Mouse (Mus musculus) subcutaneous adipose tissue, adult 2 months (tissue): ENCODE data around the gene Ipp. TPM values are rescaled to one million over a fixed set of nuclear protein-coding genes. Genes with fewer than 3 reads are reported as not detected.

Experiments used
- polyA plus RNA-seq: library from polyadenylated mRNA; depleted of rRNA; stranded (reverse); fragments of >200 nt; gene quantifications from 2 replicates; pipeline ENCODE4 v1.2.3, GENCODE M21; 2012; ENCODE audit warnings: low replicate concordance; rRNA removed

Gene Ipp
- polyA plus RNA-seq: 3.8 and 4.1 TPM in 2 replicates

DNA sequence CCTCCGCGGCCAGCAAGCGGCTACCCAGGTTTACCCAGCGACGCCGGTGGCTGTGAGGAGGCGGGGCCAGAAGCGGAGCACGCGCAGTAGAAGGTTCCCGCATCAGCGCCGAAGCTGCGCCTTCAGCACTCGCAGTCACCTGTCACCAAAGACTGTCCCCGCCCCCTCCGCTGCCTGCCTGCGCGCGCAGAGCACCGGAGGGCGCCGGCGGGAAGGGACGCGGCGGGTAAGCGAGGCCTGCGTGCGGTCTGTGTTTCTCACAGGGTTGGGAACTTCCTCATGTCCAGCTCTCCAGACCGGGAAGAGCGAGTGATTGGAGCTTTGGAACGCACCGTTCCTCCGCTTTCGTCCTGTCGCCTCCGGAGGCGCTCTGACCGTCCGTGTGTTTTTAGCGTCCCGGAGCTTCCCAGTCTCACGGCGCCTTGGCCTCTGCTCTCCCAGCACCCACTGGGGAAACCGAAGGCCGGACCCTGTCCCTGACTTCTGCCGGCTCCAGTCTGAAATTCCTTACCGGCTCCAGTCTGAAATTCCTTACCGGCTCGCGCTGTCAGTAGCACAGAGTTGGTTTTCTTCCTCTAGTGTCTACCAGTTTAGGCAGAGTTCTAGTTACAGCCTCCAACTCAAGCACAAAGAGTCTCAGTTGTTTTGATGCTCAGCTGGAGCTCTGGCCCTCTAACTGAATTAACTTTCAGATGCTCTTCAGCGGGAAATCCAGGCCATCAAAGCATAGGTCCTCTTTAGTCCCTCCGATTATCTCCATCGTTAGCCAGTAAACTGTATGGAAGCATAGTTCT, at the start of gene Ipp:
Ipp (plus strand) TSS at position 125 of the 794 bp plus-strand sequence.

DNA sequence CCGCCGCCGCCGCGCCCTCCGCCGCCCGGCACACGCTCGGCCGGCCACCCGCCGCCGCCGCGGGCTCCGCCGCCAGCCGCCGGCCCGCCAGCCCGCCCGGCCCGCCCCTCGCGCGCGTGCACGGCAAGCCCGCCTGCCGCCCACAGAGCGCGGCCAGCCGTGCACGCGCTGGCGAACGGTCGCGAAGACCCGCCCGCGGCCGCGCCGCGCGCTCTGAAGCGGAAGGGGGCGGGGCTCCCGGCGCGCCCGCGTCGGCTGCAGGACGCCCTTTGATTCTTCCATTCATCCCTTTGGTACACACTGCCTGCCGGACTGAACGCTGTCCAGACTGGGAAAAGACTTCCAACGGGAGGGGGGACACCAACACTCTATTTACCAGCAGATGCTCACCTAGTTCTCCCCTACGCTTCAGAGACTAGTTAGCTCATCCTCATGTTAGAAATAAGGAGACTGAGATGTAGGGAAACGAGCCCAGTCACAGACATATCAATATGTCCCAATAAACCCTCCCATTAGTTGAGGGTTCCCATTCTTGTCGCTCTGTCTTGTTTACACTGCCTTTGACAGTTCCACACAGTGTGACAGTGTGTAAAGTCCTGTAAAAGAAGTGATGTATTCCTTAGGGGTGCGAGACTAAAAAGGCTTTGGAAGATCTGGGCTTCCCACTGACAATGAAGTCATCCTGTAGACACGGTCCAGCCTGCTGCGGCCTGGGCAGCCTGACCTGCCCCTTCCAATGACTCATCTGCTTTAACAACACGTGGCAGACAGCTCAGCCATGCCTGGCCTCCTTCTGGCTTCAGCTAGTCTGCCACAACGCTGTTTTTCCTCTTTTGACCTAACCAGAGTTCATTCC, 43.0 kb upstream of the Ipp start, which contains the start of gene Mast2:
Mast2 (minus strand) TSS at position 58 of the 856 bp plus-strand sequence.

DNA sequence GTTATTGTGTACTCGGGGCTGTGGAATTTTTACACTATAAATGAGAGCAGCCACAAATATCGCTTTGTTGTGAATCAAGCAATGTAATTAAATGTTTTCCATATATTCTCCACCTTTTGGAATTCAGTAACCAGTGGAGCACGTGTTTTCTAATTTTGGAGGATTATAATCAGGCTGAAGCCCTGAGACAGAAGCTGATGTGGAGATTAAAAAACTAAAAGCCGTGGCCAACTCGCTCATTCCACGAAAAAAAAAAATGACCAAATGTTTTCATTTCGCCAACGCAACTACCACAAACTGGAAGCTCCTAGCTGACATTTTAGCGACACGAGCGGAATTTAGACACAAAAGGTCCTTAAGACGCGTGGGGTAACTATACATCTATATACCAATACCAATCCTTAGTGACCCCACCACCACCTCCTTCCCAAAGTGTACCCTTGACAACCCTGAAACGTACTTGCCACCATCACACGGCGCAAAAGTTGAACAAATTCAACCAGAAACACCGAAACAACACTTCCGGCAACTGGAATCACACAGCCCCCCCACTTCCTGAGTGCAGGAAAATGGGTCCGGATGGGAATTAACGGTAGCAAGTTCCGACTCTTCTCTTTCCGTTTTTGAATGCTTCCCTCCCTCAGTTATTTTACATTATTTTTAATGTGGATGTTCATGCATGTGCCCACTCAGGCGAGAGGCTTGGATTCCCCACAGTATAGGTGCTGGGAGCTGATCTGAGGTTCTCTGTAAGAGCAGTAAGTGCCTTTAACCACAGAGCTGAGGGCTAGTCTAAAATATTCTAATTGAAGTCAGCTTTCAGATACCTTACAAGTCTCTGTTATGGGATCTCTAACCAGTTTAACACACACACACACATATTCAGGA, 48.3 kb downstream of the Ipp start, which contains the start of gene Tmem69:
Tmem69 (minus strand) TSS at position 524 of the 888 bp plus-strand sequence.

GRCm38 (mm10) chr4:116557306-116558121, 50.2 kb downstream of the Ipp start, which contains the start of gene Gpbp1l1:
Gene Gpbp1l1, plus strand, starts transcription at chr4:116557658.

Other genes starting within 250 kb of the Ipp start
- 46.6 and 72.9 TPM in 2 replicates for gene Mast2, start 43.4 kb upstream of the Ipp start, polyA plus RNA-seq
- 7.0 and 8.5 TPM in 2 replicates for gene Tmem69, start 48.4 kb downstream of the Ipp start, polyA plus RNA-seq
- 51.2 and 60.9 TPM in 2 replicates for gene Gpbp1l1, start 50.1 kb downstream of the Ipp start, polyA plus RNA-seq
- 8.5 and 14.9 TPM in 2 replicates for gene Ccdc17, start 89.1 kb downstream of the Ipp start, polyA plus RNA-seq
- 1.8 and 7.7 TPM in 2 replicates for gene Nasp, start 120.4 kb downstream of the Ipp start, polyA plus RNA-seq
- 756 and 760 TPM in 2 replicates for gene Akr1a1, start 144.1 kb downstream of the Ipp start, polyA plus RNA-seq
- 206 and 234 TPM in 2 replicates for gene Prdx1, start 178.0 kb downstream of the Ipp start, polyA plus RNA-seq
- 23.9 and 35.4 TPM in 2 replicates for gene Mmachc, start 200.9 kb downstream of the Ipp start, polyA plus RNA-seq
- 21.5 and 47.7 TPM in 2 replicates for gene Ccdc163, start 201.0 kb downstream of the Ipp start, polyA plus RNA-seq
- 3.4 and 4.5 TPM in 2 replicates for gene Tesk2, start 213.4 kb downstream of the Ipp start, polyA plus RNA-seq